Mouse (Mus musculus) cerebellum, adult 2 months (tissue): ENCODE measurements around the gene Atcay.

Source experiments
- CTCF ChIP-seq: fragments of 200-500 bp; IDR thresholded peaks from 2 replicates; pipeline ENCODE4 v1.5.1; 2011; ENCODE audit warnings: low read depth, mild to moderate bottlenecking, control low read depth, low read length, moderate library complexity, borderline replicate concordance; ENCODE audit not compliant: insufficient read depth
- POLR2A ChIP-seq: fragments of 200-500 bp; IDR thresholded peaks from 2 replicates; pipeline ENCODE4 v1.6.1; 2011; ENCODE audit warnings: low read length, control low read depth, borderline replicate concordance; ENCODE audit not compliant: insufficient read depth

DNA sequence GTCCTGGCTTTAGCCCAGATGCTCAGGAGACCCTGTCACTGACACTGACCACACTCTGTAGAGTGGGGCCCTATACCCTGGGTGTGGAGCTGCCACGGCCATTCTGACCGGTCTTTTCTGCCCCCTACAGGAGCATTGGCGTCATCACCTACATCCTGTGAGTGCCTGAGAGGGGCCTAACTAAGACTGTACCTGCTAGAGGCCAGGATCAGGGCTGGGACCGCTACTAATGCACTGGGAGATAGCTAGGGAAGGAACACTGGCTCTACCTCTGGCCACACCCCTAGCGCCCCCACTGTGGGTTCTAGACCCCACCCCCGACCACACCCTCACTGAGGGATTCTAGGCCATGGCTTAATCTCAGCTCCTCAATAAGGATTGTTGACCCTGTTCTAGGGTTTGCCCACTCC, 39.7 kb downstream of the Atcay start:
- TF ChIP-seq CTCF (peak; percentile 37; the same call in 1 of the 2 replicates), POLR2A (no peak)
